Mouse (Mus musculus) gastrocnemius, postnatal 4 days (tissue): ENCODE data around the gene Tmem233. TPM values are rescaled to one million over a fixed set of nuclear protein-coding genes. Genes with fewer than 3 reads are reported as not detected.

ENCODE experiments used
- DNase-seq, 2 experiments: peaks; one replicate each; pipeline ENCODE4 v3.0.0; 2021 to 2022; ENCODE audit warnings: low spot score in 2 of 2, mixed read lengths in 2 of 2
- total RNA-seq, 2 experiments: library from RNA; stranded (reverse); gene quantifications; 2 replicates each; pipeline ENCODE4 v1.2.3; 2021

Tmem233 gene
- total RNA-seq, 2 experiments from 2014 or later: 43.7 to 44.3 TPM

DNA sequence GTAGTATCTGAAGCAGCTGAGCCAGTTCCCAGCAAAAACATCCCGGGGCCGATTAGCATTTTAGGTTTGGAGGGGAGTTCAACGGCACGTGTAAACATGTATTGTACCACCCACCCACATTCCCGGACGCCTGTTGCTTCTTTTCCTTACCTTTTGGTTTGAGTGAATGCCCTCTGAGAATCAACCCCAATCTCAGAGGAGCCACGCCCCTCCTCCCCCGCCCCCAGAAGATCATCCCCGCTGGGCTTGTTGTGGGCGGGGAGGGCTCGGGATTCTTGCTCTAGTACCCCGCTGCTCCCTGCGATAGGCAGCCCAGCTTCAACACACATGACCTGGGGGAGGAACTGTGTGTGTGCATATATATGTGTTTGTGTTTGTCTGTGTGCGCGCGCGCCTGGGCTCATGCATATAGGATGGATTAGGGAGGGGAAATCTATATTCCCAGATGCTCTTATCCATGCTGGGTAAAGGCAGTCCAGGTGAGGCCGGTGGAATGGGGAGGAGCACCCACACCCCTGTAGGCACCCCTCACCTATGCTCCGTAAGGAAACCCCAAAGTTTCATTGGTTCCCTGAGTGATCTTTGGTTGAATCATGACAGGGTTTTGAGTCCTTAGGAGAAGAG lies 52.4 kb downstream of the Tmem233 start:
- no peak for DNase-seq

DNA sequence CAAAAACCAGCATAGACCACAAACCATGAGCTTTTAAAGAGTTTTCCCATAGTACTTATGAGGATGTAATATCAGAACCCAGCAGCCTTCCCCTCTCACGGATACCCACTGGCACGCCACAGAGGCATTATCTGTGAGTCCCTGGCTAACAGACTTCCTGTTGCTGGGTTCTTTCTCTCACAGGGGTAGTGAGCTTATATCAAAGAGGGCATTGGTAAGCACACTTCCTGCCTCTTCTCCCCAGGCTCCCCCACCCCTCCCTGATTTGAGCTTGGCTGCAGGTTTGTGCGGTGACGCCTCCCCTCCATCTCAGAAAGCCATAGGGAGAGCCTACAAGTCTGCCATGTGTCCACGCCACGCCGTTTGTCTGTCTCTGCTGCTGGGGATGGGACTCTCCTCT lies 54.0 kb downstream of the Tmem233 start:
- DNase-seq: no peak

- DNase-seq: no peak
Observed at GRCm38 (mm10) chr5:116026561-116026960, 56.5 kb downstream of the Tmem233 start.

DNA sequence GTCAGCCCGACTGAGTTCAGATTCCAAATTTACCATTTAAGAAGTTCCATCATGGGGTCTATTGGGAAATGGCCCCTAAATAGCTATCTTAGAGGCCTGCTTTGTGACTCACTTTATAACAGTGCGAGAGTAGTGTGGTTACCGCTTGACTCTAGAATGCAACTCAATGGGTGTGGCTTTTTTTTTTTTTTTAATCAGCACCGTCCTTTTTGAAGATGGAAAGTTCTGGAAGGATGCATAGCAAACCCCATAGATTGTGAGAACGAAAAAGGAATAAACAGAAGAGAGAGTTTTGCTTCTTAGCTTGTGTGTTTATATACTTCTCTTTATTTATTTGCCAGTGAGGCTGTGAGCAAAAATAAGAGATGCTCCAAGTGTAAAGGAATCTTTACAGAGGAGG lies 56.9 kb downstream of the Tmem233 start:
- DNase-seq: no peak

DNA sequence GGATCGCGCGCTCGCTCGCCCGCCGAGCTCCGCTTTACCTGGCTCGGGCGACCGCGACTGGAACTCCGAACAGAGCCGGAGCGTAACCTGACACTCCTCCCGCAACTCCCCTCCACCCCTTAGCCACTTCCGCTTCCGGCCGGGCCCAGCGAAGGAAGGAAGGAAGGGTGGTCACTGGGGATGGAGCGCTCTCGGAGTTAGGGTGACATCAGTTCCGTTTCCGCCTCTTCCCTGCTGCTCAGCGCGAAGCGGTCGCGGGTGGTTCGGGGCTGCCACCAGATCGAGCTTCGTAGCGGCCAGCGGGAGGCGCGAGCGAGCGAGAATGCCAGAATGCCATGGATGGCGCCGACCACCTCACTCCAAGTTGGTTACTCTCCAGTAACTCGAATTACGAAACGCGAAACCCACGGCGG lies 58.7 kb downstream of the Tmem233 start, which contains the start of gene Prkab1:
Gene Prkab1 (minus strand): TSS at position 182 of the 413 bp plus-strand sequence.
- DNase-seq: peak; percentile 85 to 93

GRCm38 (mm10) chr5:116023821-116024284 lies 59.2 kb downstream of the Tmem233 start:
- DNase-seq: no peak

DNA sequence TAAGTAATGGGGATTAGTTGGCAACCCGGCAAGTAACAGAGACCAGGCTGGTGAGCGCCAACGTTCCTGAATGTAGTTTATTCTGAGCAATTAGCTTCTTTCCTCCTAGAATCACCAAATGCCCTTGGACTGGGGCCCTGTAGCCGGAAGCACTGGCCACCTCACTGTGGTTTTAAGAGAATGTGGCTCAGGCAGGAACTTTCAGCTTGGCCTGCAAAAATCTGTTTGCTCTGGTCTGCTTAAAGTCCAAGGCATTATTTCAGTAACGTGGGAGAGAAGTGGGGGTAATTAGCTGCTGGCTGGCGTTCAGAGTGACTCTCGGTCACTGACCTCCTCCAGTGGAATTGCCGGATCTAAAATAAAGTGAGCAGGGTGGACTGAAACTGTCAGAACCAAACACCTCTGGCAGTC lies 59.8 kb downstream of the Tmem233 start:
- DNase-seq: no peak

- no peak for DNase-seq
Observed at GRCm38 (mm10) chr5:116022658-116023200, 60.3 kb downstream of the Tmem233 start.

GRCm38 (mm10) chr5:116022131-116022530 lies 60.9 kb downstream of the Tmem233 start:
- DNase-seq: no peak

- no peak for DNase-seq
Observed at GRCm38 (mm10) chr5:116021552-116021951, 61.5 kb downstream of the Tmem233 start.

DNA sequence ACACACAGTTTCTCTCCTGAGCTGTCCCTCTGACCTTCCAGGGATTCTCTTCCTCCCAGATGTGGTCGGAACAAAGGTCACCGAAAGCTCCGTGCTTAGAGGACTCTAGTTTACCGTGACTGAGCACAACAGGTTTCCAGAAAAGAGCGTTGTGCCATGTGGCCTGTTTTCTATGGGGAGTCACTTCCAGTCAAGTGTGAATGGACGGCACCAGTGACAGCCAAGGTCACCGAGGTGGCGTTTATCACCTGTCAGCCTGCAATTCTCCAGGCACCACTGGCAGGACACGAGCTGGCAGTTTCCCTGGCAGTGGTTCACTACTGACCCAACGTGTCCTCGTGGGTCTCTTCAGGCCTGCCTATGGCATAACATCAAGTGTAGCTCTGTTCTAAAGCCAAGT lies 63.7 kb downstream of the Tmem233 start:
- DNase-seq: no peak

GRCm38 (mm10) chr5:116018784-116019183 lies 64.3 kb downstream of the Tmem233 start:
- DNase-seq: no peak

DNA sequence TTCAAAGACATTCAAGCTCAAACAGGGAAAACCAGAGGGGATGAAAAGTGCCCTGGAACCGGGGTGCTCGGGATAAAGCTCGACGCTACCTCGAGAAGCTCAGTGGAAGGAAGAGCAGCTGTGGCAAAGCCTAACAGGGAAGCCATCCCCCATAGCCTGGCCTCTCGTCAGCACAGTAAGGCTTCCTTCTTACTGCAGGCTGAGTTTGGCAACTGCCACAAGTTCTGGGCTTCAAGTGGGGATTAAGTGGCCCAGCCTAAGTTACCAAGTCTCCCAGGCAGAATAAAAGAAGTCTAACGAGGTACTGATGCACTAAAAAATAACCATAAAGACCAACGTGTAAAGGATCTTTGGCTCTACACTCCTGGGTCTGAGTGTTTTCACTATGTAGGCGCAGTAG lies 64.8 kb downstream of the Tmem233 start:
- DNase-seq: no peak

DNA sequence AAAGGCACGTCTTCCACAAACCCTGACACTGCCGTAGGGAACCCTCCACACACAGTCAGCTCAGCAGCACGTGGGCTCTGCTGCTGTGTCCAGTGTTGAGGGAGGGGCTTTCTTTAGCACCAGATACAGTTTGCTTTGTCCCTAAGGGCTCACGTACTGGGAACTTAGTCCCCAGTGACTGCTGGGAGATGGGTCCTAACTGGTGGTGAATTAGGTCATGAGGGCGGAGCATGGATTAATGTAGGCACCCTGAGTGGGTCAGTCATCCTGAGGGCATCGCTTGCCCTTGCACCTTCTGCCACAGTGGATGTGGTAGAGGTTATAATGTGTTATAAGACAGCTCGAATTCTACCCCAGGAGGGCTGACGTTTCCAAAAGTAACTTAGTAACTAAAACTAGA lies 65.7 kb downstream of the Tmem233 start:
- DNase-seq: no peak

- no peak for DNase-seq
Observed at GRCm38 (mm10) chr5:116016542-116016941, 66.5 kb downstream of the Tmem233 start.

DNA sequence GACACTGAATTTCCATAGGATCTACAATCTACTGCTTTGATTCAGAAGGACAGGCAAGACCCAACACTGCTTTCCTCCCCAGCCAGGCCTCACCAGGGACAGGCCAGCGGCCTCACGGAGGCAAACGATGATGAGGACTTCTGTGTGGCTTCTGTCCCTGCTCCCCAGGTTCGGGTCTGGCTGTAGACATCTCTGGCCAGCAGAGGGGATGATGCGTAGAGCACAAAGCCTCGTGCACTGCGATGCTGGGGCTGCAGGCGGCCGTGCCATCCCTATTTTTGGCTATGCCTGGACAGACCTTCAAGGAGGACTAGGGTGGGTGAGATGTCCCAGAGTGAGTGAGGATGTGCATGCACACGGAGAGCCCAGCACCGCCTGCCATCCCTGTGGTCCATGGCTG lies 68.8 kb downstream of the Tmem233 start:
- DNase-seq: no peak

DNA sequence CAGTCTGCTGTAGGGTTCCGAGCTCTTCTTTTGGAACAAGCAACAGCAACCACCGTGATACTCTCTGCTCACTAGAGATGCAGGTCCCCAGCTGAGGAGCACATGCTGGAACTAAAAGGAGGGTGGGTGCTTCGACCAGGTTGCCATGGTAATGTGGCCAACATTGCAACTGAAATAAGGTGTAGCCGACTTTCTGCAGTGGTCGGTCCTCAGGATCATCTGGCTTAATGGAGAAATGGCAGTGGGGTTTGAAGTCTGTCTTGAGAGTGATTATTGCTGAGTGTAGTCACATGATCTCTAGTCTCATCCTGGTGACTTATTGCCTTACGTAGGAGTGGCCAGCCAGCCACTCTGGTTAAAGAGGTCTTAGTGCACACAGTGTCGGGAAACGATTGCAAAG lies 69.2 kb downstream of the Tmem233 start:
- no peak for DNase-seq

- DNase-seq: no peak
Observed at GRCm38 (mm10) chr5:116012503-116012902, 70.5 kb downstream of the Tmem233 start.

DNA sequence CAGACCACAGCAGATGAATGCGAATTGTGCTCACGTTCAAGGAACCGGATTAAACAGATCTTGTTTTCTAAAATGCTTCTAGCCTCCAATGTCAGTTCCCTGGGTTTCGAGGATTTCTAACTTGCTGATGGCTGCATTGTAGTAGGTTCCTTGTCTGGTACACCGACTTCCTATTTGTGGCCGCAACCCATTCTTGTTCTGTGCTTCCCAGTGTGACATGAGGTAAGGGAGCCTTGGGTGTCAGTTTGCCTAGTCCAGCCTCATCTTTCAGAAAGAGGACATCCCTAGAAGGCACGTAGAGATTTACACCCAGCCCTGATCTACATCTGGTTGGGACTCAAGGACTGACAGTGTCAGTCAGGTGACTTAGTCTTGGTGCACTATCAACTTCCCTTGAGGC lies 71.3 kb downstream of the Tmem233 start:
- no peak for DNase-seq

GRCm38 (mm10) chr5:116009884-116010627 lies 73.0 kb downstream of the Tmem233 start:
- no peak for DNase-seq

DNA sequence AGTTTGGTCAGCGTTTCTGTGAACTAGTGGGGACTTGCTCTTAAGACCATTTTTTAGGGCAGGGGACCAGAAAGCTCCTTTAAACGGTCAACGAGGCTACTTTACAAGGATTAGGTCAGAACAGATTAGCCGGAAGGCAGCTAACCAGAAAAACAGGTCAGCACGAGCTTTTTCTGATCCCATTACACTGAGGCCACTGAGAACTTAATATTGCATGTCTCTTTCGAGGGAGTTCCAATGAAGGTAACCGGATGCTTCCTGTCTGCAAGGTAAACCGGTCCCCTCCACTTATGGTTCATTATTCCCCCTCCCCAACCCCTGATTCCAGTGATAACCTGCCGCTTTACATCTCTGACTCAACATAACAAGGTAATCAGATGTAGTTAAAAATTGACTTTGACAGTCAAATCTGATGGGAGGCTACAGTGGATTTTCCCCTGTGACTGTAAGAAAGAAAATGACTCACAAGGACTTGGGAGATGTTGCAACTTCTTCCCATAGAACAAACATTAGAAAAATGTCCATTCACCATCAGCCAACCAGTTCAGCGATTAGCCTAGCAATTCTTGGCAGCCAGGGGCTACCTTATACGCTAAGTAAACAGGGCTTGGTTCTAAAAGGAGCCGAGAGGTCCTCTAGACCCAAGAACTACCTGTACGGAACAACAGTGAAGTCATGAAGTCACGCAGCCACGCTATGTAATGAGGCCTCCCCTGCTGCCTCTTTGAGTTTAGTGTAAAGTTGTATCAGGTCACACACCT lies 73.8 kb downstream of the Tmem233 start:
- no peak for DNase-seq

DNA sequence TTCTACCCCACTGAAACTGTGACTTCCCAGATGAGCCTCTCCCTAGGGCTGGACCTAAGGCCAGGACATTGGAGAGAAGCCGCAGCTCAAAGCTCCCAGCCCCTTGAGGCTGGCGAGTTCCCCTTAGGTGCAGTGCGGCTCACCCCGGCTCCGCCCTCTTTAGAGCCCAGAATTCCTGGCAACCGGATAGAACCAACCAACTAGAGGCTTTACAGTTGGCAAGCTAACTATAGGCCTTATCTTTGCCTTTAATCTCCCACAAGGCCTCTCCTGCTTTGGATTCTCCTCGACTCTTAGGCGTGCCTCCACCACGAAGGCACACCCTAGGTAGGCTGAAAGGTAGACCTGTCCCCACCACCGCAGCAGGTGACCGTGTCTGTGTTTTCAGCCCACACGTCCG lies 75.3 kb downstream of the Tmem233 start:
- DNase-seq: no peak
